Mouse (Mus musculus) bone marrow, adult 2 months (tissue): ENCODE results near the gene Cab39.
"Not testable (repeated sequence)": the region's sequence is repeated elsewhere in the genome, so short reads cannot be mapped to it uniquely, and the experiment has no call there.

Experiments used
- CTCF ChIP-seq: fragments of 200-500 bp; IDR thresholded peaks from 2 replicates; pipeline ENCODE4 v1.5.1; 2011; ENCODE audit warnings: low read length, control low read depth; ENCODE audit not compliant: control insufficient read depth, insufficient read depth
- POLR2A ChIP-seq: fragments of 200-500 bp; IDR thresholded peaks from 2 replicates; pipeline ENCODE4 v1.6.1; 2011; ENCODE audit warnings: low read depth, mild to moderate bottlenecking, control low read depth, low read length, borderline replicate concordance; ENCODE audit not compliant: control insufficient read depth

GRCm38 (mm10) chr1:85814213-85814612, 21.0 kb downstream of the Cab39 start:
- TF ChIP-seq CTCF, POLR2A: not testable (repeated sequence)
